Mouse (Mus musculus): Measurements from ENCODE around the gene Lrrc47. TPM values are rescaled to one million over a fixed set of nuclear protein-coding genes. Genes with fewer than 3 reads are reported as not detected.

The Lrrc47 gene
- total and polyA plus RNA-seq, 2 experiments = 6.5 to 27.2 TPM

DNA sequence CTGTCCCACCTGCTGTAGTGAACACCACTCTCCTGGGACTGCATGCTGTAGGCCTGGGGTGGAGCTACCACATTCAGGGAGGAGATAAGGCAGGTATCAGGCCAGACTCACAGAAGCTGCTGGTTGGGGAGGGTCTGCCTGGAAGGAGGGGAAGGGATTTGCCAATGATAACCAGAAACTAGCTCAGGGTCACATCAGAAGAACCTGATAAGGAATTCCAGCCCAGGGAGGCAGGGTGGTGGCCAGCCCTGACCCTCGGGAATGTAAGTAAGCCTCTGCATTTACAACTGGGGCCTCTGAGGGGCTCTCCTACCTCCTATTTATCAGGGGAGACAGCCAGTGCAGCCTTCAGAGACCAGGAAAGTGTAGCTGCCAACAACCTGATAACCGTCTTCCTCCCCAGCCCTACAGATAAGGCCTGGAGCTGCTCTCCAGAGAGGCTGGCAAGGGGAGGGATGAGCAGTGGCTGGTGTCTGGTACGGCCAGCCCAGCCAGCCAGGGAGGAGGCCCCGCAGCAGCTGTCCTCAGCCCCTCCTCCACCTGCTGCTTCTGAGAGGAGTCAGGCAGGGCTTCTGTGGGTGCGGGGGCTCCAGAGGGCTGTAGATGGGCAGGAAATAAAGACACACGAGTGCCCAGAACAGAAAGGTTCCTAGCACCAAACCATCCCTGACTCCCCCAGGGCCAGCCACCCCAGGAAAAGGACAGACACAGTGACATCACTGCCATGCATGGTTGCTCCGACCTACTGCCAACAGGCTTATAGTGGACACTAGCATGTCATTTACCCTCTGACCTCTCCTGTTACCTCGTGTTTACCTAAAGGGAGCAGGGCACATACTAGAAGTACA lies 12.4 kb downstream of the Lrrc47 start:
- DNase-seq (ENCODE audit: extremely low read depth, low read depth, low spot score) = peak; percentile 50
- no peak for TF ChIP-seq POLR2A (IDR thresholded peaks at IDR 0.05; ENCODE audit: extremely low read depth, insufficient read depth, low read length)
- TF ChIP-seq CTCF (IDR thresholded peaks at IDR 0.05; ENCODE audit: low read depth, low read length) = no peak

GRCm38 (mm10) chr4:154024729-154025521 lies 13.4 kb downstream of the Lrrc47 start:
- Histone ChIP-seq H3K9ac (ENCODE audit: low read depth, low read length) (peak overlapping the region; percentile 84), H3K27me3 (ENCODE audit: control insufficient read depth, insufficient read depth, low read length) (no peaks in the 10 kb centered on the region), H3K36me3 (ENCODE audit: control insufficient read depth, insufficient read depth, low read length) (no peaks in the 10 kb centered on the region), H3K27ac (replicated peaks; ENCODE audit: insufficient read depth, low read depth, low read length) (no peak overlapping the region), H3K4me1 (ENCODE audit: control insufficient read depth, insufficient read depth, low read length) (peaks cover 6% of the 10 kb centered on the region), H3K79me2 (ENCODE audit: control insufficient read depth, insufficient read depth, low read length) (no peaks in the 10 kb centered on the region), H3K4me3 (ENCODE audit: insufficient read depth, low read depth, low read length) (peak overlapping the region; percentile 86)
- TF ChIP-seq POLR2A (IDR thresholded peaks at IDR 0.05; ENCODE audit: extremely low read depth, insufficient read depth, low read length) = no peak
- no peak for TF ChIP-seq CTCF (IDR thresholded peaks at IDR 0.05; ENCODE audit: low read depth, low read length)
- DNase-seq (ENCODE audit: extremely low read depth, low read depth, low spot score) = no peak
- 37% methylated on average over 17 of the region's 17 CpGs for WGBS

More for the DNA sequence above, 12.4 kb downstream of the Lrrc47 start:
- H3K27me3 ChIP-seq (ENCODE audit: control insufficient read depth, insufficient read depth, low read length) = no peaks in the 10 kb centered on the region
- no peak overlapping the region for H3K27ac ChIP-seq (replicated peaks; ENCODE audit: insufficient read depth, low read depth, low read length)
- H3K4me3 ChIP-seq (ENCODE audit: insufficient read depth, low read depth, low read length) = no peak overlapping the region
- H3K4me1 ChIP-seq (ENCODE audit: control insufficient read depth, insufficient read depth, low read length) = peaks cover 6% of the 10 kb centered on the region
- H3K79me2 ChIP-seq (ENCODE audit: control insufficient read depth, insufficient read depth, low read length) = no peaks in the 10 kb centered on the region
- no peak overlapping the region for H3K9ac ChIP-seq (ENCODE audit: low read depth, low read length)
- 35% methylated on average over 8 of the region's 8 CpGs for WGBS
- H3K36me3 ChIP-seq (ENCODE audit: control insufficient read depth, insufficient read depth, low read length) = no peaks in the 10 kb centered on the region

- Histone ChIP-seq H3K27ac (replicated peaks; ENCODE audit: insufficient read depth, low read depth, low read length) (peak within 1 kb of the TSS; percentile 17; the same call in 1 of the 2 replicates), H3K9ac (ENCODE audit: low read depth, low read length) (peak within 1 kb of the TSS; percentile 84), H3K27me3 (ENCODE audit: control insufficient read depth, insufficient read depth, low read length) (no peaks in the 10 kb centered on the region), H3K79me2 (ENCODE audit: control insufficient read depth, insufficient read depth, low read length) (no peaks in the 10 kb centered on the region), H3K4me3 (ENCODE audit: insufficient read depth, low read depth, low read length) (peak within 1 kb of the TSS; percentile 86), H3K4me1 (ENCODE audit: control insufficient read depth, insufficient read depth, low read length) (peaks cover 6% of the 10 kb centered on the region), H3K36me3 (ENCODE audit: control insufficient read depth, insufficient read depth, low read length) (no peaks in the 10 kb centered on the region)
- DNase-seq (ENCODE audit: extremely low read depth, low read depth, low spot score) = peak; percentile 40
- 2% methylated on average over 33 of the region's 33 CpGs for WGBS
- TF ChIP-seq POLR2A (IDR thresholded peaks at IDR 0.05; ENCODE audit: extremely low read depth, insufficient read depth, low read length) (0 out of 2 replicates have a peak, but pooled peaks have one; percentile 25), CTCF (IDR thresholded peaks at IDR 0.05; ENCODE audit: low read depth, low read length) (peak; percentile 70)
Observed at GRCm38 (mm10) chr4:154025641-154026440, 14.3 kb downstream of the Lrrc47 start, which contains the start of gene Smim1. TSS of gene Smim1 (minus strand) at chr4:154026230.

GRCm38 (mm10) chr4:154026441-154026761 lies 14.9 kb downstream of the Lrrc47 start:
- Histone ChIP-seq H3K4me1 (ENCODE audit: control insufficient read depth, insufficient read depth, low read length) (peaks cover 6% of the 10 kb centered on the region), H3K9ac (ENCODE audit: low read depth, low read length) (peak overlapping the region; percentile 84), H3K27ac (replicated peaks; ENCODE audit: insufficient read depth, low read depth, low read length) (no peak overlapping the region), H3K36me3 (ENCODE audit: control insufficient read depth, insufficient read depth, low read length) (no peaks in the 10 kb centered on the region), H3K4me3 (ENCODE audit: insufficient read depth, low read depth, low read length) (peak overlapping the region; percentile 86; the same call in 1 of the 2 replicates), H3K79me2 (ENCODE audit: control insufficient read depth, insufficient read depth, low read length) (no peaks in the 10 kb centered on the region), H3K27me3 (ENCODE audit: control insufficient read depth, insufficient read depth, low read length) (no peaks in the 10 kb centered on the region)
- WGBS = 17% methylated on average over 2 of the region's 2 CpGs
- no peak for DNase-seq (ENCODE audit: extremely low read depth, low read depth, low spot score)
- TF ChIP-seq POLR2A (IDR thresholded peaks at IDR 0.05; ENCODE audit: extremely low read depth, insufficient read depth, low read length) (no peak), CTCF (IDR thresholded peaks at IDR 0.05; ENCODE audit: low read depth, low read length) (no peak)

DNA sequence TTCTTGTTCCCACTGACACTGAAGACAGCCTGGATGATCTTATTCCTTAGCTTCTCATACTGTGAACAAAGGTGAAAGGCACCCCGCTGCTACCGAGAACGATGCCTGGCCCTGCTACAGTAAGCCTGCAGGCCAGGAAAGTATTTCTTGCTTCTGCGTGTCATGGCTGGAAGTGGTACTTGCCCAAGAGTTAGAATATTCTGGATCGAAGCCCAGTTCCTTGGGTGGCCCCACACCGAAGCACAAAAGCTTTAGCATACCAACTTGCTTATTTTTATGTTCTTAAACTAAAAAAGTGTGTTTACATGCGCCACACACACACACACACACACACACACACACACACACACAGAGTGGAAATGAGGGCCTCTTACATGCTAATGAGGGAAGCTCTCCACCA lies 16.5 kb downstream of the Lrrc47 start:
- no peak for TF ChIP-seq POLR2A (IDR thresholded peaks at IDR 0.05; ENCODE audit: extremely low read depth, insufficient read depth, low read length)
- TF ChIP-seq CTCF (IDR thresholded peaks at IDR 0.05; ENCODE audit: low read depth, low read length) = no peak
- H3K36me3 ChIP-seq (ENCODE audit: control insufficient read depth, insufficient read depth, low read length) = no peaks in the 10 kb centered on the region
- H3K9ac ChIP-seq (ENCODE audit: low read depth, low read length) = no peak overlapping the region
- 85% methylated on average over 7 of the region's 7 CpGs for WGBS
- no peak overlapping the region for H3K27ac ChIP-seq (replicated peaks; ENCODE audit: insufficient read depth, low read depth, low read length)
- no peak overlapping the region for H3K4me3 ChIP-seq (ENCODE audit: insufficient read depth, low read depth, low read length)
- no peaks in the 10 kb centered on the region for H3K27me3 ChIP-seq (ENCODE audit: control insufficient read depth, insufficient read depth, low read length)
- H3K4me1 ChIP-seq (ENCODE audit: control insufficient read depth, insufficient read depth, low read length) = peaks cover 6% of the 10 kb centered on the region
- no peaks in the 10 kb centered on the region for H3K79me2 ChIP-seq (ENCODE audit: control insufficient read depth, insufficient read depth, low read length)
- DNase-seq (ENCODE audit: extremely low read depth, low read depth, low spot score) = no peak
